Mouse (Mus musculus) lung, postnatal 0 days (tissue): Measurements from ENCODE around the gene Slc1a2. TPM values are rescaled to one million over a fixed set of nuclear protein-coding genes. Genes with fewer than 3 reads are reported as not detected.
A peak's percentile ranks its signal among the peaks of the same experiment; 100 is the strongest.

Experiments
- ATAC-seq: fragments of 200-750 bp; cut with Nextera tagmentation; 2 replicates; pipeline ENCODE4 v1.8.0; 2017; ENCODE audit warnings: moderate library complexity
- DNase-seq: peaks from one replicate; pipeline ENCODE4 v3.0.0-alpha.2; 2016; ENCODE audit warnings: low spot score
- H3K27ac ChIP-seq: fragments of 300-500 bp; sonication (generic); 2 replicates; pipeline ENCODE4 v1.5.1; 2014; ENCODE audit warnings: antibody characterized with exemption, mild to moderate bottlenecking, low read length, mixed read lengths
- H3K27me3 ChIP-seq: fragments of 300-500 bp; sonication (generic); replicated peaks from 2 replicates; pipeline ENCODE4 v1.6.1; 2014; ENCODE audit warnings: low read length, mixed read lengths; ENCODE audit not compliant: insufficient read depth
- H3K36me3 ChIP-seq: fragments of 300-500 bp; sonication (generic); 2 replicates; pipeline ENCODE4 v1.6.1; 2014; ENCODE audit warnings: low read length, mixed read lengths; ENCODE audit not compliant: insufficient read depth
- H3K4me1 ChIP-seq: fragments of 300-500 bp; sonication (generic); 2 replicates; pipeline ENCODE4 v1.6.1; 2014; ENCODE audit warnings: antibody characterized with exemption, low read depth, low read length, mixed read lengths; ENCODE audit not compliant: insufficient read depth
- H3K4me2 ChIP-seq: fragments of 300-500 bp; sonication (generic); replicated peaks from 2 replicates; pipeline ENCODE4 v1.6.1; 2014; ENCODE audit warnings: low read depth, mild to moderate bottlenecking, low read length, moderate library complexity, mixed read lengths
- H3K4me3 ChIP-seq: fragments of 300-500 bp; sonication (generic); 2 replicates; pipeline ENCODE4 v1.5.1; 2014; ENCODE audit warnings: low read depth, low read length
- H3K9ac ChIP-seq: fragments of 300-500 bp; sonication (generic); replicated peaks from 2 replicates; pipeline ENCODE4 v1.6.1; 2014; ENCODE audit warnings: low read depth, mild to moderate bottlenecking
- H3K9me3 ChIP-seq: fragments of 300-500 bp; sonication (generic); 2 replicates; pipeline ENCODE4 v1.6.1; 2016; ENCODE audit warnings: low read length, mixed read lengths
- CTCF ChIP-seq: IDR thresholded peaks from 2 replicates; pipeline ENCODE4 v1.5.1; 2016; ENCODE audit warnings: antibody characterized with exemption, mild to moderate bottlenecking
- EP300 ChIP-seq: IDR thresholded peaks from 2 replicates; pipeline ENCODE4 v1.6.1; 2016; ENCODE audit warnings: antibody characterized with exemption, mild to moderate bottlenecking, control low read depth
- WGBS: fragments of 180-500 bp; shearing (Covaris S2); extraction: QIAGEN DNeasy Blood & Tissue Kit; methylation state at CpG from one replicate; pipeline ENCODE4 v1.1.7; 2014; 5-methylcytosine and 5-hydroxymethylcytosine counted together
- polyA plus RNA-seq: library from polyadenylated mRNA; unstranded; fragments of >200 nt; fragmentation: Nextera tagmentation; extraction: Ambion mirVana; gene quantifications from 2 replicates; pipeline ENCODE4 v1.2.1, GENCODE M21; 2015

Gene Slc1a2
- polyA plus RNA-seq, 1 experiment from 2014 or later, result 0.87 TPM

DNA sequence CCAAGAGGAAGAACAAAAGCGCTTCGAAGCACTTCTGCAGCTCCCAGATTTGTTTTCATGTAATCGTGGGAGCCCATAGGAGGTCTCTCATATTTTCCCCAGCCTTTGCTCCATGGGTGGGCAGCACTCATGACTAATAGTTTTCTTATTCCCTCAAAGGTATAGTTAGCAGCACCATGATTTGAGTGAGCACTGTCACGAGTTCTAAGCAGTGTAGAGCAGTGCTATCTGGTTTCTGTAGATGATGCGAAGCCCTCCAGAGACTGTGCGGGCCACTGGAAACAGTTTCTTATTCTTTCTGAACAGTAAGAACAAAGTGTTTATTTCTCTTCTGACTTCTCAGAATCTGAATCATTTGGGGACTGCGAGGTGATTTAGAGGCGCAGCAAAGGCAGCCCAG, 162.3 kb downstream of the Slc1a2 start:
- DNase-seq, result no peak
- H3K9me3 ChIP-seq, result no peaks in the 10 kb centered on the region
- H3K27me3 ChIP-seq, result no peaks in the 10 kb centered on the region
- H3K4me3 ChIP-seq, result no peak overlapping the region
- ATAC-seq, result peak; percentile 33; the same call in 1 of the 2 replicates
- H3K4me2 ChIP-seq, result no peak overlapping the region
- 77% methylated on average over 8 of the region's 8 CpGs for WGBS
- no peak overlapping the region for H3K9ac ChIP-seq
- H3K27ac ChIP-seq, result no peak overlapping the region
- TF ChIP-seq EP300, result no peak
- no peak for TF ChIP-seq CTCF
- H3K4me1 ChIP-seq, result no peaks in the 10 kb centered on the region; the same call in 1 of the 2 replicates
- no peaks in the 10 kb centered on the region for H3K36me3 ChIP-seq

DNA sequence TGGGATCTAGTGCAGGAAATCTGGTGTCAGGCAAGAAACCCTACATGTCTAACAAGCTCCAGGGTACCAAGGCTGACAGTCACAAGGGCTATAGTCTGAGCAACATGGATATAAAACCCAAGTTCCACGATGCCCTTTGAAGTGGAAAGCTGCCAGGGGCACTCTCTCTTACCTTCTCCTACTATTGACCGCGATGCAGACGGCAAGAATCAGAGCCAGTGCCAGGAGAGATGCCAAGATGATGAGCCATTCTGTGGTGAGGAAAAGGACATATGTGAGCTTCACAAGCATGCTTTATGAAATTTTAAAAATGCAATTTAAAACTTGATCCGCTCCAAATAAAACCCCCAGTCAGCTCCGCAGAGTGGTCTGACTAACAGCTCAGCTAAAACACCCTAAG, 163.6 kb downstream of the Slc1a2 start:
- Histone ChIP-seq H3K4me2 (no peak overlapping the region), H3K27ac (no peak overlapping the region), H3K27me3 (no peaks in the 10 kb centered on the region), H3K9ac (no peak overlapping the region), H3K4me3 (no peak overlapping the region), H3K9me3 (no peaks in the 10 kb centered on the region), H3K4me1 (no peaks in the 10 kb centered on the region), H3K36me3 (no peaks in the 10 kb centered on the region)
- TF ChIP-seq EP300 (no peak), CTCF (no peak)
- ATAC-seq (no peak), DNase-seq (no peak)
- 93% methylated on average over 6 of the region's 6 CpGs for WGBS

DNA sequence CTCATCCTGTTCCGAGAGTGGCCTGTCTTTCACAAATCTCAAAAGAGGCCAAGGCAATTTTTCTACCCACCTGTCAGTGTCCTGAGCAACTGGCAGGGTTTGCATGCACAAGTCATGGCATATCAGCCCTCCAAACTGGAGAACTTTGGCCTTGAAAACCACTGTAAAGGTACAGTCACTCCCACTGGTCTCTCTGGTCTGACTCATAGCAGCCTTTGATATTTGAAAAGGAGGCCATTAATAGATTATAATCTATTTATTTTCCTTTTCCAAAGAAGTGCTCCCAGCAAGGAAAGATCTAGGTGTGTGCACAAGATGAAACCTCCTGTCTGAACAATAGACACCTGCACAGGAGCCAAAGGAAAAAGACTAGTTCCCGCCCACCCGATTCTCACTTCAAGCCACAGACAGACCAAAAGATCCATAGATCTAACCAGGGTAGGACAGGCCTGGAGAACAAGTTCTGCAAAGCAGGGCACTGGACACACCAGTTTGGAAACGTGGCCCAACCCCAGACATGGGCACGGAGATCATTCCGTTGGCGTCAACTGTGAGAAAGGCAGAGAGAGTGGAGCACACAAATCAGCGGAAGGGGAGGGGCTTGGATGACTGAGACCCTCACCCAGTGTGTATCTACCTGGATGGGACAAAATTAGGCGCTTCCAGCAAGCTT, 167.6 kb downstream of the Slc1a2 start:
- TF ChIP-seq CTCF (no peak), EP300 (no peak)
- Histone ChIP-seq H3K27me3 (no peaks in the 10 kb centered on the region), H3K36me3 (0 out of 2 replicates have a peak, but pooled peaks cover 5% of the 10 kb centered on the region), H3K4me2 (no peak overlapping the region), H3K4me3 (no peak overlapping the region), H3K9ac (no peak overlapping the region), H3K27ac (no peak overlapping the region), H3K9me3 (no peaks in the 10 kb centered on the region), H3K4me1 (no peaks in the 10 kb centered on the region)
- WGBS, result 86% methylated on average over 9 of the region's 9 CpGs
- no peak for ATAC-seq
- no peak for DNase-seq

DNA sequence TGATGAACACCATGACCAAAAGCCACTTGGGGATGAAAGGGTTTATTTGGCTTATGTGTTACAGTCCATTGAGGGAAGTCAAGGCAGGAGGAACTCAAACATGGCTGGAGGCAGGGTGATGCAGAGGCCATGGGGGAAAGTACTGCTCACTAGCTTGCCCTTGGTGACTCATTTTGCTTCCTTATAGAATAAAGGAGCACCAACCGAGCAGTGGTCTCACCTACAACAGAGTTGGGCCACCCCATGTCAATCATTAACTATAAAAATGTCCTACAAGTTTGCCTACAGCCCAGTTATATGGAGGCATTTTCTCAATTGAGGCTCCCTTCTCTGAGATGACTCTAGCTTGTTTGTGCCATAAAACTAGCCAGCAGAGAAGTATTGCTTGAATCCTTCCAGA, 169.4 kb downstream of the Slc1a2 start:
- no peak for ATAC-seq
- 44% methylated on average over 1 of the region's 1 CpGs for WGBS
- no peak overlapping the region for H3K4me3 ChIP-seq

DNA sequence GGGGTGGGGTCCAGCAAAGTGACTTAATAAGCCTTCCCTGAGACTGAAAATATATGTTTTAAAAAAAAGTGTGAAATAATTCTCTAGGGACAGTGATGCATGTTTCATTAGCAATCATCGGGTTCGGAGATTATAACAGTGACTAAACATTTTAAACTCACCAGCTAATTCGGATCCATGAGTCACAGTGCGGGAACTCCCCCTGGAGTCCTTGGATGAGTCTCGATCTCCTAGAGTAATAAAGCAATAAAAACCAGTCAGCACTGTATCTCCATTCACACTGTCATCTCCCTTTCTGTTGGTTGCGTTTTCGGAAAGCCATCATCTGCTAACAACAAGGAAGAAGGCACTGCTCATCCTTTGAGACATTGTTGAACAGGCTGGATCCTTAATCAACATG, 169.9 kb downstream of the Slc1a2 start:
- 91% methylated on average over 7 of the region's 7 CpGs for WGBS
- Histone ChIP-seq H3K4me3 (no peak overlapping the region), H3K36me3 (0 out of 2 replicates have a peak, but pooled peaks cover 5% of the 10 kb centered on the region), H3K27ac (no peak overlapping the region), H3K4me1 (no peaks in the 10 kb centered on the region), H3K4me2 (no peak overlapping the region), H3K27me3 (no peaks in the 10 kb centered on the region), H3K9ac (no peak overlapping the region), H3K9me3 (no peaks in the 10 kb centered on the region)
- TF ChIP-seq CTCF, result no peak
- no peak for TF ChIP-seq EP300
- DNase-seq (no peak), ATAC-seq (no peak)

More for the DNA sequence above, 169.4 kb downstream of the Slc1a2 start:
- TF ChIP-seq CTCF, result no peak
- no peak for TF ChIP-seq EP300
- no peak overlapping the region for H3K9ac ChIP-seq
- no peak overlapping the region for H3K27ac ChIP-seq
- H3K27me3 ChIP-seq, result no peaks in the 10 kb centered on the region
- no peaks in the 10 kb centered on the region for H3K9me3 ChIP-seq
- 0 out of 2 replicates have a peak, but pooled peaks cover 5% of the 10 kb centered on the region for H3K36me3 ChIP-seq
- DNase-seq, result no peak
- H3K4me2 ChIP-seq, result no peak overlapping the region
- H3K4me1 ChIP-seq, result no peaks in the 10 kb centered on the region

DNA sequence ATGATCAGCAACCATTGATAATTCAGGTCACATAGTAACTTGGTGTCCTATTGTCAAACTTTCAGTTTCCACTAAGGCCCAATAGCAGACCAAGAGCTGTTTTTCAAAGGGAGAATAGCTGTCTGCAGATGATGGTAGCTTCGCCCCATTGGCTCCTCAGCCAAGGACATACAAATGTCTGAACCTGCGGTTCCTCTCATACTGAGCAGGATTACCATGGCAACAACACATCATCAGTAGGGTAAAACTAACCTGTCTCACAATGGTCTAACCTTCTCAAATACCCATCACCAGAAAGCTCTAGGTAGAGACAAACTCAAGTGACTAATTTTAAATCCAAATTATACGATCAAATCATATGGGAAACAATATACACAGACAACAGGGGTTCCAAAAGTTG, 170.7 kb downstream of the Slc1a2 start:
- WGBS, result 86% methylated on average over 3 of the region's 3 CpGs
- Histone ChIP-seq H3K27me3 (no peaks in the 10 kb centered on the region), H3K4me3 (no peak overlapping the region), H3K36me3 (0 out of 2 replicates have a peak, but pooled peaks cover 5% of the 10 kb centered on the region), H3K4me1 (no peaks in the 10 kb centered on the region), H3K27ac (no peak overlapping the region), H3K4me2 (no peak overlapping the region), H3K9ac (no peak overlapping the region), H3K9me3 (no peaks in the 10 kb centered on the region)
- ATAC-seq (peak; percentile 68; the same call in 1 of the 2 replicates), DNase-seq (no peak)
- TF ChIP-seq EP300 (no peak), CTCF (no peak)
